Mouse (Mus musculus) C2C12 (cell line): ENCODE results near the gene Foxd3. TPM values are rescaled to one million over a fixed set of nuclear protein-coding genes. Genes with fewer than 3 reads are reported as not detected.

Experiments
- H3K27me3 ChIP-seq: one replicate; pipeline ENCODE4 v1.6.1; 2011; ENCODE audit not compliant: control insufficient read depth, insufficient read depth, insufficient read length
- H3K36me3 ChIP-seq: one replicate; pipeline ENCODE4 v1.6.1; 2011; ENCODE audit not compliant: control insufficient read depth, insufficient read depth
- H3K4me3 ChIP-seq: one replicate; pipeline ENCODE4 v1.5.1; 2011; ENCODE audit warnings: mild to moderate bottlenecking, control low read depth; ENCODE audit not compliant: poor library complexity, insufficient read depth, severe bottlenecking
- H3K79me2 ChIP-seq: one replicate; pipeline ENCODE4 v1.6.1; 2011; ENCODE audit not compliant: control insufficient read depth, insufficient read depth
- H3K79me3 ChIP-seq: one replicate; pipeline ENCODE4 v1.6.1; 2011; ENCODE audit warnings: low read depth, control low read depth
- H3ac ChIP-seq: one replicate; pipeline ENCODE3; 2011; ENCODE audit warnings: low read depth; ENCODE audit not compliant: control insufficient read depth, insufficient read length
- CEBPB ChIP-seq: IDR thresholded peaks from one replicate; pipeline ENCODE4 v1.6.1; 2011; ENCODE audit warnings: low read depth, mild to moderate bottlenecking, control low read depth, moderate library complexity
- CTCF ChIP-seq: IDR thresholded peaks from one replicate; pipeline ENCODE4 v1.5.1; 2011; ENCODE audit not compliant: control insufficient read depth, insufficient read depth, insufficient read length
- FOSL1 ChIP-seq: IDR thresholded peaks from one replicate; pipeline ENCODE4 v1.8.0; 2011; ENCODE audit warnings: mild to moderate bottlenecking, low read length; ENCODE audit not compliant: poor library complexity, insufficient read depth, severe bottlenecking
- MAX ChIP-seq: IDR thresholded peaks from one replicate; pipeline ENCODE4 v1.6.1; 2011; ENCODE audit warnings: mild to moderate bottlenecking, control low read depth
- MYOD1 ChIP-seq: IDR thresholded peaks from one replicate; pipeline ENCODE4 v1.6.1; 2011; ENCODE audit warnings: low read depth; ENCODE audit not compliant: control insufficient read depth, insufficient read length
- MYOG ChIP-seq: IDR thresholded peaks from one replicate; pipeline ENCODE4 v1.6.1; 2011; ENCODE audit not compliant: control insufficient read depth, insufficient read length; ENCODE audit errors: extremely low read depth
- USF1 ChIP-seq: IDR thresholded peaks from one replicate; pipeline ENCODE4 v1.6.1; 2011; ENCODE audit warnings: low read depth, mild to moderate bottlenecking, control low read depth, moderate library complexity
- microRNA-seq: library from miRNA; unstranded; fragments of <30 nt; microRNA quantifications from one replicate; pipeline ENCODE4, GENCODE M21; 2019; ENCODE audit warnings: borderline microRNAs expressed
- polyA plus RNA-seq: library from polyadenylated mRNA; unstranded; fragments of >200 nt; fragmentation: generic; extraction: Trizol; gene quantifications from one replicate; pipeline ENCODE4 v1.2.1, GENCODE M21; 2012; ENCODE audit warnings: missing spikeins

Foxd3 gene
- polyA plus RNA-seq, 1 experiment: not detected

- Histone ChIP-seq H3K27me3 (no peaks in the 10 kb centered on the region), H3K79me3 (no peaks in the 10 kb centered on the region), H3K4me3 (no peak overlapping the region), H3K79me2 (no peaks in the 10 kb centered on the region), H3K36me3 (no peaks in the 10 kb centered on the region), H3ac (no peak overlapping the region)
- TF ChIP-seq CEBPB (no peak), FOSL1 (no peak), MAX (no peak), MYOG (no peak), CTCF (no peak), MYOD1 (no peak), USF1 (no peak)
Observed at GRCm38 (mm10) chr4:99662841-99663567, 6.9 kb downstream of the Foxd3 start.

- Histone ChIP-seq H3K79me2 (no peaks in the 10 kb centered on the region), H3ac (no peak overlapping the region), H3K79me3 (no peaks in the 10 kb centered on the region), H3K36me3 (no peaks in the 10 kb centered on the region), H3K27me3 (no peaks in the 10 kb centered on the region), H3K4me3 (no peak overlapping the region)
- TF ChIP-seq CEBPB (no peak), MYOG (no peak)
Observed at GRCm38 (mm10) chr4:99663710-99664109, 7.6 kb downstream of the Foxd3 start.

- no peak overlapping the region for H3ac ChIP-seq
- no peaks in the 10 kb centered on the region for H3K79me3 ChIP-seq
- H3K27me3 ChIP-seq: no peaks in the 10 kb centered on the region
- no peaks in the 10 kb centered on the region for H3K36me3 ChIP-seq
- no peaks in the 10 kb centered on the region for H3K79me2 ChIP-seq
- TF ChIP-seq FOSL1 (no peak), CTCF (no peak), CEBPB (no peak), USF1 (no peak)
- H3K4me3 ChIP-seq: no peak overlapping the region
Observed at GRCm38 (mm10) chr4:99670203-99670851, 14.2 kb downstream of the Foxd3 start.

- TF ChIP-seq MYOG: no peak
- TF ChIP-seq MAX: no peak
- no peak for TF ChIP-seq CTCF
- no peak for TF ChIP-seq MYOD1
- no peak for TF ChIP-seq CEBPB
- TF ChIP-seq USF1: no peak
- Histone ChIP-seq H3ac (no peak overlapping the region), H3K79me3 (no peaks in the 10 kb centered on the region), H3K27me3 (no peaks in the 10 kb centered on the region), H3K36me3 (no peaks in the 10 kb centered on the region), H3K79me2 (no peaks in the 10 kb centered on the region), H3K4me3 (no peak overlapping the region)
Observed at GRCm38 (mm10) chr4:99675191-99675590, 19.1 kb downstream of the Foxd3 start.

- Histone ChIP-seq H3K27me3 (no peaks in the 10 kb centered on the region), H3K4me3 (no peak overlapping the region), H3K36me3 (no peaks in the 10 kb centered on the region), H3K79me3 (no peaks in the 10 kb centered on the region), H3ac (no peak overlapping the region), H3K79me2 (no peaks in the 10 kb centered on the region)
- TF ChIP-seq MYOG (no peak), MYOD1 (no peak), USF1 (no peak), CEBPB (no peak), MAX (no peak), CTCF (no peak), FOSL1 (no peak)
Observed at GRCm38 (mm10) chr4:99683941-99684340, 27.8 kb downstream of the Foxd3 start.

- no peaks in the 10 kb centered on the region for H3K79me2 ChIP-seq
- no peak for TF ChIP-seq FOSL1
- no peak for TF ChIP-seq MYOD1
- TF ChIP-seq MAX: no peak
- TF ChIP-seq CEBPB: no peak
- no peak overlapping the region for H3ac ChIP-seq
Observed at GRCm38 (mm10) chr4:99686308-99686707, 30.2 kb downstream of the Foxd3 start.

More at GRCm38 (mm10) chr4:99686308-99686707, 30.2 kb downstream of the Foxd3 start:
- Histone ChIP-seq H3K79me3 (no peaks in the 10 kb centered on the region), H3K4me3 (no peak overlapping the region), H3K27me3 (no peaks in the 10 kb centered on the region), H3K36me3 (no peaks in the 10 kb centered on the region)

Small RNAs within 50 kb of the gene (microRNA-seq; reads per million reads assigned to microRNA genes)
- gene Gm23366: not detected

Other genes with a start within 250 kb of the Foxd3 start
- 5.9 TPM for gene Alg6, start 59.4 kb downstream of the Foxd3 start, polyA plus RNA-seq
- gene Efcab7, start 172.9 kb downstream of the Foxd3 start, polyA plus RNA-seq: 15.2 TPM